Mouse (Mus musculus): ENCODE results near the gene Tmem235. TPM values are rescaled to one million over a fixed set of nuclear protein-coding genes. Genes with fewer than 3 reads are reported as not detected.

The Tmem235 gene
- not detected in 4 replicates for total RNA-seq (2023)

DNA sequence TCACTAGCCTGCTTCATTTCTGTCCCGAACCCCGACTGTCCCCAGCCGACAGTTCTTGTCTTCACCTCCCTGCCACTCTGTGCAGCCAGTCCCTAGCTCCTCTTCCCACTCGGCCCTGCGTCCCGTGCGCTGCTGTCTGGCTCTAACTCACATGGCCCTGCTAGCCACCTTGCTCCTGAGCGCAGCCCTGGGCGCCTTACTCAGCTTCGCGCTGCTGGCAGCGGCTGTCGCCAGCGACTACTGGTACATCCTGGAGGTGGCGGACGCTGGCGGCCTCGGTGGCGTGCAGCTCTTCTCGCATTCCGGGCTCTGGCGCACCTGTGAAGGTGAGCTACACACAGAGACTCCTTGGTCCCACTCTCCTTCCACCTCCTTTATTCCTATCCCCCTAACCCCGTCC is at the start of gene Tmem235:
Gene Tmem235 (plus strand): TSS at position 152 of the 400 bp plus-strand sequence.

DNA sequence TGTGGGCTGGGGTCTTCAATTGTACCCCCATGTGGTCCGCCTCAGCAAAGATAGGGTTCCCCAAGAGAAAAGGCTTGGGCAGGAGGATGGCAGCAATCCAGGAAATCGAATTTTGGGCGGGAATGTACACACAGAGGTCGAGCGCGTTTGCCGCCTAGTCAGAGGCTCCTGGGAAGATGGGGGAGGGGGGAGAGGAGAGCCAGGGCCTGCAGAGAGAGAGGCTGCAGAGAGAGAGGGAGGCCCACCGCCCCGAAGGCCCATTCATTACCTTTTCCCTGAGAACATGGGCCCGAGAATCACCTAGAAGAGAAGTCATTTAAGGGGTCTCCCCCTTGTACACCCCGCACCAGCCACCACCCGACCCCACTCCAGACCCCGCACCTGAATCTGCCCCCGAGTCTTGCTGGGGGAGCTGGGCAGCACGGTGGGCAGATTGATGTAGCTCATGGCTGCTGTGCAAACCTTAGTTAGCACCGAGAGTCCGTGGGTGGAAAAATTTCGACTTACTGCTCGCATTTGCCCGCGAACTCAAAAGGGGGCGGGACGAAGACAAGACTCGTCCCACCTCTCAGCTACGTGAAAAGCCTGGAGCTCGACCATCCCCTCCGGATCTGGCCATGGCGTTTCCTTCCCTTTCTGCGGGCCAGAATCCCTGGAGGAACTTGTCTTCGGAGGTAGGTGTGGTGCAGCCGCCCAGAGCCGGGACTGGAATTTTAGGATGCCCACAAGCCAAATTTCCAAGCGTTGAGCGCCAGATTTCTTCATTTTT is 35.0 kb upstream of the Tmem235 start, which contains the start of the genes Afmid and Tk1:
Gene Afmid (plus strand): TSS at position 592 of the 769 bp plus-strand sequence.
Gene Tk1 (minus strand): TSS at position 760 of the 769 bp plus-strand sequence.

GRCm38 (mm10) chr11:117848985-117849671 is 11.4 kb upstream of the Tmem235 start, which contains the start of gene Birc5:
TSS of gene Birc5 (plus strand) at chr11:117849251.

GRCm38 (mm10) chr11:117872861-117873608 is 12.5 kb downstream of the Tmem235 start, which contains the start of gene Tha1:
TSS of gene Tha1 (minus strand) at chr11:117873481.

Other genes with a start within 250 kb of the Tmem235 start
- gene Tnrc6c, start 206.5 kb upstream of the Tmem235 start, total RNA-seq (2023) = 79.3 to 87.5 TPM (median 84.2 TPM) in 4 replicates
- gene Tmc8, start 78.7 kb upstream of the Tmem235 start, total RNA-seq (2023) = 55.5 to 74.8 TPM (median 63.6 TPM) in 4 replicates
- 146 to 159 TPM (median 153 TPM) in 4 replicates for gene Tmc6, start 78.6 kb upstream of the Tmem235 start, total RNA-seq (2023)
- 1.5 to 3.9 TPM (median 2.2 TPM) in 4 replicates for gene 6030468B19Rik, start 63.1 kb upstream of the Tmem235 start, total RNA-seq (2023)
- 9.7 to 12.9 TPM (median 11.1 TPM) in 4 replicates for gene Gm20708, start 51.1 kb upstream of the Tmem235 start, total RNA-seq (2023)
- gene Syngr2, start 51.1 kb upstream of the Tmem235 start, total RNA-seq (2023) = 188 to 203 TPM (median 197 TPM) in 4 replicates
- 29.6 to 35.1 TPM (median 30.2 TPM) in 4 replicates for gene Afmid, start 34.8 kb upstream of the Tmem235 start, total RNA-seq (2023)
- gene Tk1, start 34.7 kb upstream of the Tmem235 start, total RNA-seq (2023) = 40.1 to 47.4 TPM (median 41.8 TPM) in 4 replicates
- gene Birc5, start 11.5 kb upstream of the Tmem235 start, total RNA-seq (2023) = 1.7 to 3.1 TPM (median 2.4 TPM) in 4 replicates
- 2.1 to 2.6 TPM (median 2.3 TPM) in 4 replicates for gene Tha1, start 12.7 kb downstream of the Tmem235 start, total RNA-seq (2023)
- gene Socs3, start 109.3 kb downstream of the Tmem235 start, total RNA-seq (2023) = 46.7 to 57.5 TPM (median 52.7 TPM) in 4 replicates
- 42.4 to 46.0 TPM (median 43.7 TPM) in 4 replicates for gene Pgs1, start 125.5 kb downstream of the Tmem235 start, total RNA-seq (2023)

Measured in B cell, adult 62 days (primary cell).